Mouse (Mus musculus): Measurements from ENCODE around the gene Maf. TPM values are rescaled to one million over a fixed set of nuclear protein-coding genes. Genes with fewer than 3 reads are reported as not detected.
A peak's percentile ranks its signal among the peaks of the same experiment; 100 is the strongest.

Gene Maf
- total RNA-seq, 2 experiments from 2014 or later, result 0.04 to 0.59 TPM

- no peak for ATAC-seq (replicated peaks; ENCODE audit: poor library complexity)
These were observed 1.2 kb downstream of the Maf start for GRCm38 (mm10) chr8:115706411-115706860.

DNA sequence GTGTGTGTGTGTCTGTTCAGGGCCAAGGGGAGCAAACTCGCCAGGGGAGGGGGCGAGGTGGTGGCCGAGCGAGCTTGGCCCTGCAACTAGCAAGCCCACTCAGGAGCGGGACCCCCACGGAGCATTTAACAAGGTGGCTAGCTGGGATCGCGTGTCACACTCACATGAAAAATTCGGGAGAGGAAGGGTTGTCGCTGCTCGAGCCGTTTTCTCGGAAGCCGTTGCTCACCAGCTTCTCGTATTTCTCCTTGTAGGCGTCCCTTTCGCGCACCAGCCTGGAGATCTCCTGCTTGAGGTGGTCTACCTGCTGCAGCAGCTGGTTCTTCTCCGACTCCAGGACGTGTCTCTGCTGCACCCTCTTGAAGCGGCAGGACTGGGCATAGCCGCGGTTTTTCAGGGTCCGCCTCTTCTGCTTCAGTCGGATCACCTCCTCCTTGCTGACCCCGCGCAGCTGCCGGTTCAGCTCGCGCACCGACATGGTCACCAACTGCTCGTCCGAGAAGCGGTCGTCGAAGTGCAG lies 1.9 kb downstream of the Maf start:
- ATAC-seq (replicated peaks; ENCODE audit: poor library complexity), result peak; percentile 33

DNA sequence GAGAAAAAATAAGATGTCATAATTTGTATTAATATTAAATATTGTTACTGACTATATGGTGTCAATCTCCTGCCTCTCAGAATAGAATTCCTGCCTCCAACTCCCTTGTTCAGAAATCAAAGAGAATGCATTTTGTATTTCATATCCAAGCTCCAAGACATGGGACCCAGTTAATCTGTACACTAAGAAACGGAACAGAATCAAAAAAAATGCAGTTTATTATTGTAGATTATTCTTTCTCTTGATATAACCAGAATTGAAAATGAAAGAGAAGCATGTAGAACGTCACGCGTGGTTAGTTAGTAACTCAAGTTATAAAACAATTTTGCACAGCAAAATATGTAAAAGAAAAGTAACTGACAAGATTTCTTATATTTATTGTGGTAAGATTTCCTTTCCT lies 4.5 kb downstream of the Maf start:
- ATAC-seq (replicated peaks; ENCODE audit: poor library complexity), result no peak

DNA sequence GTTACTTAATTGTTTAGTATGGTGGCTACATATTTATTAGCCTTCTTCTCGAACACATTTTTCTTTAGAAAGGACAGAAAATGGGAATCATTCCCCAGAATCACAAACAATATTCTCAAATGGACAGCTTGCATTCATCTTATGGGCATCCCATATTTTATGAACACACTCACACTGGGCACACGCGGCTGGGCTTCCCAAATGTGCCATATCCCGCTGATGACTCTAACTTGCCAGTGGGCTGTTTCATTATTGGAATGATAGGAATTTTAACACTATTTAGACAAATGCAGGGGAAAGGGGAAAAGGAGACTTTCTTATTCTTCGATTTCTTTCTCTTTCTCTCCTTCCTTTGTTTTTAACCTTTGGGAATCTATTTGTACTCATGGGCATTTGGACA lies 6.6 kb downstream of the Maf start:
- ATAC-seq (replicated peaks; ENCODE audit: poor library complexity), result no peak

DNA sequence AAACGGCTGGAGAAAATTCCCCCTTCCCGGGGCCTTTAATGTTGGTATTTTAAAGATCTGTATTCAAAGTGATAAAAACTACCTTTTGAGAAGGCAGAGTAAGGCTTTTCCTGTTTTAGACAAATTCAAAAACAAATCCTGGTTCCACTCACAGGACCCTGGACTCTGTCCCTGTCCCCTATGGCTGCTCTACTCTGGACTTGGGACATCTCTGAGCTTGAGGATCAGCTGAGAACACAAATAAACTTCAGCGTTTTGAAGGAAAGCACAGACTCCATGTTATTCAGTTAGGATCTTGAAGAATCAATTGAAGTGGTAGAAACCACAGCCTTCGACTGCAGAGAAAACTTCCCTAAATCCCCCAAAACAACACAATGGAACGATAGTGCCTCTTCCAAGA lies 8.4 kb downstream of the Maf start:
- no peak for ATAC-seq (replicated peaks; ENCODE audit: poor library complexity)

- ATAC-seq (replicated peaks; ENCODE audit: poor library complexity), result no peak
These were observed 10.2 kb downstream of the Maf start for GRCm38 (mm10) chr8:115697410-115697809.

DNA sequence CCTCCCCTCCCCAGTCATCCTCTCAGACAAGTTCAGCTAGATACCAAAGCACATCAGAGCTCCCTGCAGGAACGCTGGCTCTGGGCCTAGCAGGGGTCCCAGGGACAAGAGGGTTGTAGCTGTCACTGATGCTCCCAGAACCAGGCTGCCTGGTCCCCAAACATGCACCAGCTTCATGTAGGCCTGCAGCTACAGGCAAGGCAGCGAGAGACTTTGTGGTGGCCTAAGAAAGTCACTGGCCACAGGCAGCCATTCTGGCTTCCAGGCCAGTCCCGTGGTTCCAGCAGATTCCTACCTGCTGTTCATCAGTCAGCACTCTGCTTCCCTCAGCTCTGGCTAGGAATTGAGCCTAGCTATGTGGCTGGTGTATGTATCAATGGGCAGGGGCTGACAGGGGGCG lies 10.9 kb downstream of the Maf start:
- ATAC-seq (replicated peaks; ENCODE audit: poor library complexity), result no peak

- ATAC-seq (replicated peaks; ENCODE audit: poor library complexity), result no peak
These were observed 20.2 kb downstream of the Maf start for GRCm38 (mm10) chr8:115687349-115687748.

DNA sequence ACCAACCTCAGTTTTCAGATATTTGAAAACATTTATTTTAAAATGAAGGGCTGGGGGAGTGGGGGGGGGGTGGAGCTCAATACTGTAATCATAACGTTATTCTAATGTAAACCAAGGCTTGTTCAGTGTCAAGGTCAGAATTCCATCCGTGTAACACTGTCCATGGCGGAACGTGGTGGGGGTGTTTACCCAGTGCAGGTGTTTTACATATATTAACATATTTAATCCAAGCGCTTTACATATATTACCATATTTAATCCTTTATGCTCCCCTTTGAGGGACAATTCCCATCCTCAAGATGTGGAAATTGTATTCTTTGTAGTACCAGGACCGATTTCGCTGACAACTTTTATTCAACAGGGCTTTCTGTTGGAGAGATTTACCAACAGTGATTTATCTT lies 24.3 kb downstream of the Maf start:
- ATAC-seq (replicated peaks; ENCODE audit: poor library complexity), result no peak

DNA sequence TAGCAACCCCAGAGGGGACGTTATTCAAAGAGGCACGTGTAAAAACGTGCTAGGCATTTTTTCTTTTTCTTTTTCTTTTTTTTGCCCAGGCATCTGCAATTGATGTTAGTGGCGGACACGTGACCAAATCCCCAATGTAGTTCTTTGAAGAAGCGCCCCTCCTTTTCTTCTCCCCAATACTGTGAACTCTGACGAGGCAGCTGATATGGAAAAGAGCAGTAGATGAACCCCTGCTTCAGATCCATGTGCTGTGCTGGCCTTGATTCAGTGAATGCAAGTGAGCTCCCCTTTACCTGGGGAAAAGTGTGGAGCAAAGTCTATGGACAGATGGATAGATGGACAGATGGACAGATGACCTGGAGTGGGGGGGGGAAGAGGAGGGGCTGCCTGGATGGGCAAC lies 28.1 kb downstream of the Maf start:
- no peak for ATAC-seq (replicated peaks; ENCODE audit: poor library complexity)

- ATAC-seq (replicated peaks; ENCODE audit: poor library complexity), result no peak
These were observed 42.7 kb downstream of the Maf start for GRCm38 (mm10) chr8:115664866-115665265.

DNA sequence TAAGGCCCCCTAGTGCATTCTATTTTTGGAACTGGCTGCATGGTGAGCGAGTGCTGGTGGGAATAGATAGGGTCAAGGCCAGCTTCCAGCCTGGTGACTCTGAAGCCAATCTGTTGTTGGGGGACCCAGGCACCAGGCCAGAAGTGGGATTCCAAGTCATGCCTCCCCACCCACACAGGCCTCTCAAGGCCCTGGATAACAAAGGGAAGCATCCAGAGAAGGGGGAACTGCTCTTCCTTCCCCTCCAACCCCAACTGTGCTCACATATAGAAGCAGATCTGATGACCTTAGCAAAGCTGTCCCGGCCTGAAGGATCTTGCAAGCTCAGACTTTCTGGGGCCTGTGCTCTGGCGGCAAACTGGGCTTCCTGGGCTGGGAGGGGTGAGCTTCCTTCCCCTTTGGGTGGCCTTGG lies 57.5 kb downstream of the Maf start:
- ATAC-seq (replicated peaks; ENCODE audit: poor library complexity), result peak; percentile 34

- ATAC-seq (replicated peaks; ENCODE audit: poor library complexity), result no peak
These were observed 62.5 kb downstream of the Maf start for GRCm38 (mm10) chr8:115645139-115645538.

GRCm38 (mm10) chr8:115641936-115642335 lies 65.7 kb downstream of the Maf start:
- ATAC-seq (replicated peaks; ENCODE audit: poor library complexity), result no peak

- ATAC-seq (replicated peaks; ENCODE audit: poor library complexity), result no peak
These were observed 67.6 kb downstream of the Maf start for GRCm38 (mm10) chr8:115639951-115640350.

GRCm38 (mm10) chr8:115636751-115637150 lies 70.8 kb downstream of the Maf start:
- no peak for ATAC-seq (replicated peaks; ENCODE audit: poor library complexity)

All from megakaryocyte progenitor cell, adult 5-6 weeks (primary cell).